Mouse (Mus musculus): ENCODE data around the gene Uggt1.
A peak's percentile ranks its signal among the peaks of the same experiment; 100 is the strongest.

Gene Uggt1

DNA sequence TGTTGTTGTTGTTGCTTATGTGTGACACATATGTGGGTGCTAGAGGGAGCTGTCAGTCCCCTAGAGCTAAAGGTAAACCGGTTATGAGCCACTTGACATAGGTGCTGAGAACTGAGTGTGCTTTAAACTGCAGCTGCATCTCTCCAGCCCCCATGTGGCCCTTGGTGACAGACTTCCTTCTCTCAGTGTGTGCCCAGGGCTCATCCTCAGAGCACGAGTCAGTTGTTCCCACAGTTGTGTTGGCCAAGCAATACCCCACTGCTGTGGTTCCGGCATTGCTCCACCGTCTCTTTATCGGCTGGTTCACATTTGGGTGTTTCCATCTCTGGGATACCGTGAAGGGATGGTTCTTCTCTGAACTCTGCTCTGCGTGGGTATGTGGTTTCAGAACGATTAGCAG lies 12.8 kb upstream of the Uggt1 start:
- no peak for DNase-seq (ENCODE audit: low spot score)

- no peak for DNase-seq (ENCODE audit: low spot score)
Observed at GRCm38 (mm10) chr1:36255871-36256640, 11.5 kb upstream of the Uggt1 start.

- no peak for DNase-seq (ENCODE audit: low spot score)
Observed at GRCm38 (mm10) chr1:36254635-36255360, 10.3 kb upstream of the Uggt1 start.

DNA sequence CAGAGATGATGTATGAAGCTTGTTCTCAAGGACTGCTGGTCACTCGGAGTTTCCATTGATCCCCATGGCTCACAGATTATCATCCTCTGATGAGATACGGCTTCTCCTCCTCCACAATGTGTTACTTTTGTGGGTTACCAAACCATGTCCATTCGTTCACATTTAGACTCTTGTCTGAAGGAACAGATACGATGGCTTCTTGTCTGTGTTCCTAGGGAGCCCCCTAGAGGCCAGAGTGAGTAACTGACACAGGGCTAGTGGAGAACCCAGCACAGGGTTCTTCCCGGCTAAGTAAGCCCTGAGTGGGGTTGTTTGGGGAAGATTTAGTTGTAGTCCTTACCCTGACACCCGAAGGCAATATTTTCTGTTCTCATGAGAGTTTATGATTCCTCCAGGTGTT lies 8.3 kb upstream of the Uggt1 start:
- peak; percentile 53 for DNase-seq (ENCODE audit: low spot score)

GRCm38 (mm10) chr1:36251426-36251825 lies 6.9 kb upstream of the Uggt1 start:
- DNase-seq (ENCODE audit: low spot score) = no peak

DNA sequence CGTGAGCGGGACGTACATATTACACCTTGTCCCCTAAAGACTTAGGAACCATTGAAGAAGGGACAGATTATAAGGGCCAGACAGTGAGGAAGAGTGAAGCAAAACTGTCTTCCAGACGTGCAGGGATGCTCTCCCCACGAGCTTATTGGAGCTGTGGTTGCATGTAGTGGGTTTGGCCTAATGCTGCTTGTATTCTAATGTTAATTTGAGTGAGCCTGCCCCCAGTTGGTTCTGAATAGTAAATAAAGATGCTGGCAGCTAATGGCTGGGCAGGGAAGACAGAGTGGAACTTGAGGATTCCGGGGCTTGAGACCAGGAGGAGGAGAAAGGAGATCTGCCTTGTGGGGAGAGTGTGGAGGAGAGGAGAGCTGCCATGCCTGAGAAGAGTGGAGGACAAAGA lies 2.2 kb upstream of the Uggt1 start:
- no peak for DNase-seq (ENCODE audit: low spot score)

DNA sequence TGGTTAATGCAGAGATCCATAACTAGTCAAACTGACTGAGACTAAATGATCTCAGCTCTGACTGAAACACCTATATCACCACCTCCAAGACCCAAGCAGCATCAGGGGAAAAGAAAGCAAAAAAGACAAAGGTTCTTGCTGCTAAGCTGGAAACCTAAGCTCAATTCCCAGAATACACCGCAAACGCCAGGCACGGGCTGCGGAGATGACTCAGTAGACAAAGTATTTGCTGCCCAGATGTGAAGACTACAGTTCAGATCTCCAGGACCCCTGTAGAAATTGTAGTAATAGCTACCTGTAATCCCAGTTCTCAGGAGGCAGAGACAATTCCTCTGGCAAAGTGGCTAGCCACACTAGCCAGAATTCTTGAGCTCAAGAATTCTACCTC lies 302 bp upstream of the Uggt1 start:
- DNase-seq (ENCODE audit: low spot score) = no peak

GRCm38 (mm10) chr1:36243447-36244057 lies 968 bp downstream of the Uggt1 start:
- DNase-seq (ENCODE audit: low spot score) = no peak

- DNase-seq (ENCODE audit: low spot score) = no peak
Observed at GRCm38 (mm10) chr1:36241903-36242429, 2.6 kb downstream of the Uggt1 start.

DNA sequence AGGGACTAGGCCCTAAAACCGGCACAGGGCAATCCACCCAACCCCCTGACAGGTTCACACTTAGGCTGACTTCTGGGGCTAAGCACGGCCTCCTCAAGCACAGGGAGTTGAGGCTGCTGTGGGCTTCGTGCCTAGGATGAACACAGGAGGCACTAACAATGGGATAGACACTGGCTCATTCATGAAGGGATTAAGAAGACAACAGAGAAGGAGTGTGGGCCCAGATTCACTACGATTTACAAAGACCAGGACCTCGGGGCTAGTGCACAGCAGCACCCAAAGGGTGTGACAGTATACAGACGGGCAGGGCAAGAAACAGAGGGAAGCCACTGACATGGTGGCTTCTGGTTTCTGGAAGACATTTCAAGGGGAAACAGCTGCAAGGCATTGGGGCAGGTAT lies 4.3 kb downstream of the Uggt1 start:
- DNase-seq (ENCODE audit: low spot score) = no peak

DNA sequence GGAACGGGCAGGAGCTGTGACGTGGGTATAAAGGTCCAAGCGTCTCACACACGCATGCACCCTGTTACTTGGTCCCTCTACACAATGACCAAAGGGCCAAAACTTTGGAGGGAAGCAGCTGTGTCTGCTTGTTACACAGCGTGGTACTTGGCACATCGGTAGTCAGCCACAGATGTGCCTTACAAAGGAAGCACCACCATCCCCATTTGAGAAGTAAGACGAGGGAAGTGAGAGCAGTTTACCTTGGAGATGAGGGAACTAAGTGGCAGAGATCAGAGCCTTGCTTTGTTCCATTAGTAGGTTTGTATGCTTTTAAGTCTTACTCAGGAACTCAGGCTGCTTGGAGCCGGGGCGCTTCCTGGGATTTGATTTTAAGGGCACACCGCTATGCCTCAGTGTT lies 5.1 kb downstream of the Uggt1 start:
- no peak for DNase-seq (ENCODE audit: low spot score)

DNA sequence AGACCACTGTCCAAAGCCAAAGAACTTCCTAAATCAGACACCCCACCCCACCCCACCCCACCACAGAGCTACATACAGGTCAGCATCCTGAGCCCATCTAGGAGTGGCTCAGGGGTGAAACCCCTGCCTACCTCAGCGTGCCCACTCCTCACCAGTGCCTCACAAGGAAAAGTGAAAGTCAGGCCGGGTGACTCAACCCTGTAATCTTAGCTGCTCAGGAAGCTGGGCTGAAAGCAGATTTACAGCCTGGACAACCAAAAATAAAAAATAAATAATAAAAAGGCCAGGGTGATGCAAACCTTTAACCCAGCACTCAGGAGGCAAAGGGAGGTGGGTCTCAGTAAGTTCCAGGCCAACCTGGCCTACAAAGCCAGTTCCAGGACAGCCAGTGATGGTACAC lies 8.7 kb downstream of the Uggt1 start:
- no peak for DNase-seq (ENCODE audit: low spot score)

- no peak for DNase-seq (ENCODE audit: low spot score)
Observed at GRCm38 (mm10) chr1:36235057-36235639, 9.4 kb downstream of the Uggt1 start.

GRCm38 (mm10) chr1:36233218-36233617 lies 11.3 kb downstream of the Uggt1 start:
- DNase-seq (ENCODE audit: low spot score) = no peak

- DNase-seq (ENCODE audit: low spot score) = no peak
Observed at GRCm38 (mm10) chr1:36230919-36231705, 13.4 kb downstream of the Uggt1 start.

DNA sequence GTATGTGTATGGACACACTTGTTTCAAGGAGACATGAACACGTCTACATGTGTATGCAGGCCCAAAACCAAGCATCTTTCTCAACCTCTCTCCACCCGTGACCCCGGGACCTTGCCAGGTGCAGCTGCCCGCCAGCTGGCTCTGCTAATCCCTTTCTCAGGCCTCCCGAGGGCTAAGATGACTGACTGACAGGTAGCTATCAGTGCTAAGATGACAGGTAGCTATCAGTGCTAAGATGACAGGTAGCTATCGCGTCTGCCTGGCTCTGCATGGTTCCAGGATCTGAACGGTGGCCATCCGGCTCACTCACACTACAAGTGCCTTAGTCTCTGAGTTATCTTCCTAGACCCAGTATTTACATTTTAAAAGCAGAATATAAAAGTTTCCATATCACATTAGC lies 16.1 kb downstream of the Uggt1 start:
- no peak for DNase-seq (ENCODE audit: low spot score)

DNA sequence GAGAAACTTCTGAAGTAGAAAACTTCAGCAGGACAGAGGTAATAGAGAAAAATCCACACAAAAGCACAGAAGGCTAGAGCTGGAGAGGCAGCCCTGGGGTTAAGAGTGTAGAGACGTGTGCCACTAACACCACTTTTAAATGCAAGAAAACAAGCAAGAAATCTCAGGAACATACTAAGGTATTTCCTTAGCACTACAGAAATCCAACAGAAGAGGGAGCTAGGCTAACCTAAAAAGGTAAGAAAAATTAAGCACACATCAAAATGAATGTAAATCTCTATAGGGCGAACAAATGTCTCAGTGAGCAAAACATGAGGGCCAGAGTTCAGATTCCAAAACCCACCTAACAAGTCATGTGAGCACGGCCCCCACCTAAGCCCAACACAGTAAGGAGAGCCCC lies 19.9 kb downstream of the Uggt1 start:
- DNase-seq (ENCODE audit: low spot score) = no peak

GRCm38 (mm10) chr1:36214324-36214723 lies 30.2 kb downstream of the Uggt1 start:
- DNase-seq (ENCODE audit: low spot score) = no peak

DNA sequence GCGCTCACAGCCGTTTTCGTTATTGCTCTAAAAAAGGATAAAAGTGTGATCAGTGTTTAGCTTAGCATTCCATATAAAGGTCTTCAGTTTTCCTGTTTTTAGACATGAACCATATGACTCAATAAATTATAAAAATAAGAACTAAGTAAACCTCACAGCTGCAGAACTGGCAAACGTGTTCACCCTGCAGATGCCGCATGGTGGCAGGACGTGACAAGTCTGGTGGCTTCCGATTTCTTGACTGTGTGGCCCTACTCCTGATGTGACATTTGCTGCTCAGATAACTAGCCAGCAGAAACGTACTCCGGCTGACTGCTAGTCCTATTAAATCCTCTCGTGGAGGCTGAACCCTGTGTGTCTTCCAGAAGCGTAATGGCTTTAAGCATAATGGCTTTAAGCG lies 42.8 kb downstream of the Uggt1 start:
- no peak for DNase-seq (ENCODE audit: low spot score)

GRCm38 (mm10) chr1:36194482-36194881 lies 50.0 kb downstream of the Uggt1 start:
- no peak for DNase-seq (ENCODE audit: low spot score)

- DNase-seq (ENCODE audit: low spot score) = no peak
Observed at GRCm38 (mm10) chr1:36191966-36192365, 52.6 kb downstream of the Uggt1 start.

DNA sequence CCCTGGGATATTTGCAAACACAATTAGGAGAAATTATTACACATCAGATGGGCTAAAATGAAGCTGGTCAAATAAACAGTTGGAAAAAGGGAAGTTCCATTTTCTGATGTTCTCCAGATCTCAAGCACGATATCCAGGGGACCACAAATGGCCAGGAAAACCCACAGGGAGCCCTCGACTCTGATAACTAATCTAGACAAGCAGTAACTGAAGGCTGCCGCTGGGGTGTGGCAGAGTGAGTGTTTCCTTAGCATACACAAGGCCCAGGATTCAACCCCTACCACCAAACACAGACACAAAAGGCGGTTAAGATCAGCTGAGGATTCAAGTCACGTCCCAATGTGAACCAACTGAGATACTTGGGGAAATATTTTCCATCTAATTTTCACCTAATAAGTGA lies 64.5 kb downstream of the Uggt1 start:
- DNase-seq (ENCODE audit: low spot score) = no peak

Measured in left cerebral cortex, adult 11 months (tissue).